Mouse (Mus musculus): Measurements from ENCODE around the gene Prmt8. TPM values are rescaled to one million over a fixed set of nuclear protein-coding genes. Genes with fewer than 3 reads are reported as not detected.
A peak's percentile ranks its signal among the peaks of the same experiment; 100 is the strongest.

Gene Prmt8
- polyA plus RNA-seq (2012; rRNA removed): 2.1 and 4.9 TPM in 2 replicates

DNA sequence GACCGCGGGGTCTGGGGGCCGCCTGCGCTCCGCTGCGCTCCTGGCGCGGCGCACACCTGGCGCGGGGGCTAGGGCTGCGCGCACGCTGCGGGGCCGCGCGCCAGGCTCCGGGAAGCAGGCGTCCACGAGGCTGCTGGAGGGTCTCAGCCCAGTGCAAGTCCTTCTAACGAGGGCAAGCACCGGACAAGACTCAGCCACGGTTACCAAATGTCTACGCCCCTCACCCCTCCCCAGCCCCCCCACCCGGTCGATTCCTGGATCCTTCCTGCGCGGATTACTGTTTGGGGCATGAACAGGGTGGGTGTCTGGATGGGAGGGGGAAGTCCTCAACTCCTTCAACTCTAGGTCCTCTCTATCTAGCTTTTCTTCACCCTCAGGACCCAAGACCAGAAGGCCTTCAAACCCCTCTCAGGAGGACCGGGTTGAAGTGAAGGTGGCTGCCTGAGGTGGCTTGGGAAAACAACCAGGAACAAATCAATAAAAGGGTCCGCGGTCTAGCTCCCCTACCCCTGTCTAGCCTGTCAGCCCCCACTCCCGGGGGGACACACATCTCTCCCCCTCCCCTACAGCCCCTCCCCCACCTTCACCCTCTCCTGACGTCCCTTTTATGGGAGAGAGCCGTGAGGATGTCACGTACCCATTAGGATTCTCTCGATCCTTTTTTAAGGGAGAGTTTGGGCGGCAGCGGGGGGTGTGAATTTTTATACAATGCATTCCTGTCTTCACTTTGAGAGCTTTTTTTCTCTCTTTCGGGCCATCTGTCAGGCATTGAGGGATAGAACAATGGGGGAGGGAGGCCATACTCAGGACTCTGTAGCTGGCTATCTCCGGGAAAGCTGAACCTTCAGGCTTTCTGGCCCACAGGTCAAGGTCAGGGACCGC lies at the start of gene Prmt8:
Prmt8 (minus strand) TSS at position 198 of the 882 bp plus-strand sequence.
- peak within 1 kb of the TSS; percentile 47 for H3K4me3 ChIP-seq (replicated peaks; ENCODE audit: extremely low read depth, low read depth, low read length)
- no peak for TF ChIP-seq CTCF (IDR thresholded peaks at IDR 0.05; ENCODE audit: insufficient read depth, low read length)
- no peak for TF ChIP-seq POLR2A (IDR thresholded peaks at IDR 0.05; ENCODE audit: borderline replicate concordance, extremely low read depth, low read depth, low read length)
- WGBS: 3% methylated on average over 35 of the region's 42 CpGs
- no peaks in the 10 kb centered on the region for H3K4me1 ChIP-seq (ENCODE audit: control insufficient read depth, insufficient read depth, low read length)
- no peak for DNase-seq

DNA sequence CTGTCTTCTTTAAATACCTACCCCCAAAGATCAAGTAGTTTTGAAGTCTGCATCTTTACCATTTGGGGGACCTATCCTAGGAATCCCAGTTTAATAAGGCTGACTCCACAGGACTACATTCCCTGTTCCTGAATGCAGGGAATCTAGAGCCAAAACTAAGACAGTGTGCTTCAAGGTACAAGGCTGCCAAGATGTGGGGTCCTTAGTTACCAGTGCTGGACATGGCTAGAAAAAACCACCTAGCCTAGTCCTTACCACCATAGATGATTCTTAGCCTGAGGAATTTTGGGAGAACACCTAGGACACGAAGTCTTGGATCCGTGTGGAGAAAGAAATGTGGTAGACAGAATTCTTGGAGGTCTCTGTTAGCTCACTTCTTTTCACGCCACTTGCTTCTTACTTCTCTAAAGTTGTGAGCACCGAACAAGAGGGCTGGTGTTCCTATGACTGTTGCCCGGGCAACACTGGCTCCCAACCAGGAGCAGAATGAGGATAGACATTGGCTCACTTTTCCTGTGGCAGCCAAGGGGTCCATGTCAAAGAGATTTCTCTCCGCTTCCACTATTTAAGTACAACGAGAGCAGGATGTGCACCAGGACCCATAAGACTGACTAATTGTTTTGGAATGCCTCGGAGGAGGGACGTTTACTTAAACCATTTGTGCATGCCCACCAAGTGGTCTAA lies 33.9 kb upstream of the Prmt8 start:
- no peak for DNase-seq
- H3K4me1 ChIP-seq (ENCODE audit: control insufficient read depth, insufficient read depth, low read length): no peaks in the 10 kb centered on the region; the same call in 1 of the 2 replicates
- H3K4me3 ChIP-seq (replicated peaks; ENCODE audit: extremely low read depth, low read depth, low read length): no peak overlapping the region
- 54% methylated on average over 9 of the region's 9 CpGs for WGBS
- TF ChIP-seq POLR2A (IDR thresholded peaks at IDR 0.05; ENCODE audit: borderline replicate concordance, extremely low read depth, low read depth, low read length): no peak
- TF ChIP-seq CTCF (IDR thresholded peaks at IDR 0.05; ENCODE audit: insufficient read depth, low read length): no peak

DNA sequence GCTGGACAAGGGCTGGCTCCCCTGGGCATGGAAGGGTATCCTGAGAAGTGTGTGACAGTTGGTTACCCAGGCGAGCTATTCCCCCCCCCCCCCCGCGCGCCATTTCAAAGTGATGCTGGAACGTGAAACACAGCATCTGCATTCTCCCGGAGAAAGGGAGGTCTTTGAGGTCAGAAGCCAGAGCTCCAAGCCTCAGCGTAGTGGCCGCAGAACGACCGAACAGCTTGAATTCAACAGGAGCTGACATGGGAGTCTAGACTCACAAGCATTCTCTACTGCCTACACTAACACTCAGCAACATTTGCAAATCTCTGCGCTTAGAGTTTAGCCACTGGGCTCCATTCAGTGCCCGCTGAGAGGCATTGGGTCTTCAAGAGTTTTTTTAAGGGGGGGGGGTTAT lies 32.9 kb upstream of the Prmt8 start:
- DNase-seq: no peak
- 75% methylated on average over 12 of the region's 12 CpGs for WGBS
- Histone ChIP-seq H3K4me1 (ENCODE audit: control insufficient read depth, insufficient read depth, low read length) (no peaks in the 10 kb centered on the region; the same call in 1 of the 2 replicates), H3K4me3 (replicated peaks; ENCODE audit: extremely low read depth, low read depth, low read length) (no peak overlapping the region)
- no peak for TF ChIP-seq POLR2A (IDR thresholded peaks at IDR 0.05; ENCODE audit: borderline replicate concordance, extremely low read depth, low read depth, low read length)
- no peak for TF ChIP-seq CTCF (IDR thresholded peaks at IDR 0.05; ENCODE audit: insufficient read depth, low read length)

GRCm38 (mm10) chr6:127790023-127790422 lies 20.8 kb upstream of the Prmt8 start:
- Histone ChIP-seq H3K4me3 (replicated peaks; ENCODE audit: extremely low read depth, low read depth, low read length) (no peak overlapping the region), H3K4me1 (ENCODE audit: control insufficient read depth, insufficient read depth, low read length) (no peaks in the 10 kb centered on the region)
- DNase-seq: no peak
- TF ChIP-seq POLR2A (IDR thresholded peaks at IDR 0.05; ENCODE audit: borderline replicate concordance, extremely low read depth, low read depth, low read length) (no peak), CTCF (IDR thresholded peaks at IDR 0.05; ENCODE audit: insufficient read depth, low read length) (no peak)
- WGBS: 39% methylated on average over 13 of the region's 13 CpGs

DNA sequence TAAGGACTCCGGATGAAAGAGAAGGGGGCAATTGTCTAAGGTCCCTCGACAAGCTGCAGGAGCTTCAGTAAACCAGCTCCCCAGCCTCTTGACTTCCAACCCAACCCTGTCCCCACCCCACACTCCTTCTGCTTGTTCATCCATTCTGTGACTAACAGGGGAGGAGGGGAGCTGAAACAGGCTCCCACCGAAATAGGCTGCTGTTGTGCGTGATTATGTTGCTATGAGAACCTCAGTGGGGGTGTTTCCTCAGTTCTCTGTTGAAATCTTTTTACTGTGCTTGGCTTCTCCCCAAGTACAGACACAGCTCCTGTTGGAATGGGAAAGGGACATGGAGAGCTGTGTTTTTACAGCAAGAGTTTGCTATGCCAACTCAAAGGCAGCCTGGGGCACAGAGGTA lies 1.5 kb upstream of the Prmt8 start:
- no peaks in the 10 kb centered on the region for H3K4me1 ChIP-seq (ENCODE audit: control insufficient read depth, insufficient read depth, low read length)
- no peak for DNase-seq
- TF ChIP-seq POLR2A (IDR thresholded peaks at IDR 0.05; ENCODE audit: borderline replicate concordance, extremely low read depth, low read depth, low read length): no peak
- no peak for TF ChIP-seq CTCF (IDR thresholded peaks at IDR 0.05; ENCODE audit: insufficient read depth, low read length)
- WGBS: 35% methylated on average over 4 of the region's 4 CpGs
- no peak overlapping the region for H3K4me3 ChIP-seq (replicated peaks; ENCODE audit: extremely low read depth, low read depth, low read length)

GRCm38 (mm10) chr6:127768621-127769274 lies 524 bp downstream of the Prmt8 start:
- no peak for TF ChIP-seq POLR2A (IDR thresholded peaks at IDR 0.05; ENCODE audit: borderline replicate concordance, extremely low read depth, low read depth, low read length)
- TF ChIP-seq CTCF (IDR thresholded peaks at IDR 0.05; ENCODE audit: insufficient read depth, low read length): no peak
- DNase-seq: no peak
- Histone ChIP-seq H3K4me3 (replicated peaks; ENCODE audit: extremely low read depth, low read depth, low read length) (peak overlapping the region; percentile 47), H3K4me1 (ENCODE audit: control insufficient read depth, insufficient read depth, low read length) (no peaks in the 10 kb centered on the region)
- WGBS: 2% methylated on average over 63 of the region's 64 CpGs

GRCm38 (mm10) chr6:127767706-127768493 lies 1.4 kb downstream of the Prmt8 start:
- DNase-seq: peak; percentile 56
- TF ChIP-seq CTCF (IDR thresholded peaks at IDR 0.05; ENCODE audit: insufficient read depth, low read length): no peak
- TF ChIP-seq POLR2A (IDR thresholded peaks at IDR 0.05; ENCODE audit: borderline replicate concordance, extremely low read depth, low read depth, low read length): no peak
- H3K4me1 ChIP-seq (ENCODE audit: control insufficient read depth, insufficient read depth, low read length): no peaks in the 10 kb centered on the region
- H3K4me3 ChIP-seq (replicated peaks; ENCODE audit: extremely low read depth, low read depth, low read length): peak overlapping the region; percentile 47
- 1% methylated on average over 49 of the region's 49 CpGs for WGBS

- no peak for DNase-seq
- TF ChIP-seq CTCF (IDR thresholded peaks at IDR 0.05; ENCODE audit: insufficient read depth, low read length) (no peak), POLR2A (IDR thresholded peaks at IDR 0.05; ENCODE audit: borderline replicate concordance, extremely low read depth, low read depth, low read length) (no peak)
- Histone ChIP-seq H3K4me3 (replicated peaks; ENCODE audit: extremely low read depth, low read depth, low read length) (peak overlapping the region; percentile 45), H3K4me1 (ENCODE audit: control insufficient read depth, insufficient read depth, low read length) (no peaks in the 10 kb centered on the region)
- 5% methylated on average over 18 of the region's 18 CpGs for WGBS
Observed at GRCm38 (mm10) chr6:127767201-127767705, 2.0 kb downstream of the Prmt8 start.

All from lung, adult 2 months (tissue).